In the genomic region with DNA sequence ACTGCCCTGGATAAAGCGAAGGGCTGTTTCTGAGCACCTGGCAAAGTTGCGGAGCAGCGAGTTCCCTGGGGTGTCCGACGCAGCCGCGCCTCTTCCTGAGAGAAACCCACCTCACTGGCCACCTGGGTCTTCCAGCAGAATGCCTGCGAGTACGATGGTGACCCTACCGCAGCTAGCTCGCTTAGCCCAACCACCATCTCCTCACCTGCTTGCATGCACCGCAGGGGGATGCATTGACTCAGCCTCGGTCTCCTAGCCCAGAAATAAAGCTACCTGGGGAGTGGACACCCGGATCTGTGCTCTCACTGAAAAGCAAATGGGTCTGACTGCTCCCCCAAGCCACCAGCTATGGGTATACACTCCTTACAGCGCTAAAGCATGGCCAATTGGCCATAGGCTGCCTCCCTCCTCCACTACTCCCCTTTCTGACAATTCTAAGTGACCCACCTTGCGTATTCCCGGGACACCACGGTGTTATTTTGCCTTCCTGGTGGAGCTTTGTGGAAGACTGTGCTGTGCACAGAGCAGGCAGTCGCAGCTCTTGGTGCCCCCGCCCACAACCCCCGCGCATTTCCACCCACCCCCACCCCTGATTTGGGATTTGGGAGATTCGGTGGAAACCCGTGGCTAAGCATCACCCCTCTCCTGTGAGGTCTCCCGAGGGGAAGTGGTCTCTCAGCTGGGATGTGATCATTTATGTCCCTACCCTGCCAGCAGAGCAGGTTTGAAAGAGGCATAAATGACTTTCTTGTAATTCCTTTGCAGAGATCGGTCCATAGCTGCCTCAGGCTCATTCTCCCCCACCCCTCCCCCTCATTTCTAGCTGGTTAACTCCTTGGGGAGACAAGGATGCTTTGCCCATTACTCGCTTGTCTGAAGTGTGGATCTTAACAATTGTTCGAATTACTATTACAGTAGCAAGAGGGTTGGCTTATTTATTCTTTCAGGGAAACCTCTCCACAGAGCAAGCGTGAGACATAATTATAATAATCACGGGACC, we compare ENCODE assay signal across 8 mouse cellular contexts. TPM values are rescaled to one million over a fixed set of nuclear protein-coding genes. Genes with fewer than 3 reads are reported as not detected.
DNase-seq lines count a peak whose midpoint lies in the region; ATAC-seq lines count a peak whose summit lies in the region.

A gene (minus strand): TSS at position 501 of the 1,000 bp plus-strand sequence.

- ATAC-seq in heart, embryonic 15.5 days (replicated peaks; ENCODE audit: insufficient number of reproducible peaks, insufficient read depth, low FRiP score, low read depth), result no peak
- ATAC-seq in forebrain, embryonic 16.5 days, result no peak
- no peak for ATAC-seq in limb, embryonic 12.5 days (ENCODE audit: insufficient number of reproducible peaks, insufficient read depth, low FRiP score, low TSS enrichment, low read depth)
- no peak for ATAC-seq in stomach, embryonic 14.5 days (ENCODE audit: insufficient number of reproducible peaks, insufficient read depth, low FRiP score, low read depth)

- DNase-seq in heart, postnatal 10 days, result no peak
- peak; percentile 7 for DNase-seq in ZHBTc4 (ENCODE audit: low read depth, low spot score)
- DNase-seq in B cell, adult 2 months, result no peak
- DNase-seq in testis, postnatal 10 days (ENCODE audit: low spot score), result no peak

- H3K27ac ChIP-seq in heart, embryonic 15.5 days, result no peak within 1 kb of the TSS
- H3K27ac ChIP-seq in forebrain, embryonic 16.5 days (ENCODE audit: low read length), result peak within 1 kb of the TSS; percentile 33; the same call in 1 of the 2 replicates
- no peak within 1 kb of the TSS for H3K27ac ChIP-seq in limb, embryonic 12.5 days
- H3K27ac ChIP-seq in stomach, embryonic 14.5 days (ENCODE audit: low read length), result no peak within 1 kb of the TSS

- H3K4me2 ChIP-seq in heart, embryonic 15.5 days, result peak within 1 kb of the TSS; percentile 95
- H3K4me2 ChIP-seq in forebrain, embryonic 16.5 days (ENCODE audit: low read length), result peak within 1 kb of the TSS; percentile 99
- H3K4me2 ChIP-seq in limb, embryonic 12.5 days, result peak within 1 kb of the TSS; percentile 96
- H3K4me2 ChIP-seq in stomach, embryonic 14.5 days (replicated peaks; ENCODE audit: low read depth, low read length), result peak within 1 kb of the TSS; percentile 98

- 9% methylated on average over 30 of the region's 30 CpGs for WGBS in heart, embryonic 15.5 days
- 4% methylated on average over 30 of the region's 30 CpGs for WGBS in forebrain, embryonic 16.5 days
- WGBS in limb, embryonic 12.5 days, result 5% methylated on average over 30 of the region's 30 CpGs
- 6% methylated on average over 30 of the region's 30 CpGs for WGBS in stomach, embryonic 14.5 days

- H3K4me3 ChIP-seq in heart, embryonic 15.5 days, result peak within 1 kb of the TSS; percentile 52
- H3K4me3 ChIP-seq in forebrain, embryonic 16.5 days (replicated peaks; ENCODE audit: low read length), result peak within 1 kb of the TSS; percentile 64
- peak within 1 kb of the TSS; percentile 53 for H3K4me3 ChIP-seq in limb, embryonic 12.5 days (replicated peaks)
- peak within 1 kb of the TSS; percentile 37 for H3K4me3 ChIP-seq in stomach, embryonic 14.5 days (ENCODE audit: low read depth, low read length)

- H3K9ac ChIP-seq in heart, embryonic 15.5 days, result peak within 1 kb of the TSS; percentile 44; the same call in 1 of the 2 replicates
- peak within 1 kb of the TSS; percentile 64 for H3K9ac ChIP-seq in forebrain, embryonic 16.5 days (replicated peaks; ENCODE audit: low read depth, low read length)
- peak within 1 kb of the TSS; percentile 59 for H3K9ac ChIP-seq in limb, embryonic 12.5 days (replicated peaks)
- H3K9ac ChIP-seq in stomach, embryonic 14.5 days (replicated peaks; ENCODE audit: low read depth, low read length), result no peak within 1 kb of the TSS

- intact Hi-C loops in heart, postnatal 10 days (cut with DNase I), result loop anchor here (5.0 kb wide), 1 partner anchor 519 kb away; no protein-coding TSS in a partner anchor

- H3K9me3 ChIP-seq in heart, embryonic 15.5 days (replicated peaks), result no peaks in the 10 kb centered on the region
- H3K9me3 ChIP-seq in forebrain, embryonic 16.5 days (ENCODE audit: control insufficient read depth, low read length), result no peaks in the 10 kb centered on the region
- H3K9me3 ChIP-seq in limb, embryonic 12.5 days, result no peaks in the 10 kb centered on the region
- no peaks in the 10 kb centered on the region for H3K9me3 ChIP-seq in stomach, embryonic 14.5 days (ENCODE audit: control insufficient read depth, low read depth, low read length)

- H3K4me1 ChIP-seq in heart, embryonic 15.5 days (replicated peaks), result peaks cover 22% of the 10 kb centered on the region
- H3K4me1 ChIP-seq in forebrain, embryonic 16.5 days (replicated peaks; ENCODE audit: control insufficient read depth, insufficient read depth, low read length), result peaks cover 30% of the 10 kb centered on the region
- peaks cover 33% of the 10 kb centered on the region for H3K4me1 ChIP-seq in limb, embryonic 12.5 days (replicated peaks)
- peaks cover 15% of the 10 kb centered on the region; the same call in 1 of the 2 replicates for H3K4me1 ChIP-seq in stomach, embryonic 14.5 days (ENCODE audit: control insufficient read depth, insufficient read depth, low read length)

- H3K36me3 ChIP-seq in heart, embryonic 15.5 days, result no peaks in the 10 kb centered on the region
- H3K36me3 ChIP-seq in forebrain, embryonic 16.5 days (ENCODE audit: control insufficient read depth, insufficient read depth), result no peaks in the 10 kb centered on the region
- H3K36me3 ChIP-seq in limb, embryonic 12.5 days, result no peaks in the 10 kb centered on the region
- no peaks in the 10 kb centered on the region for H3K36me3 ChIP-seq in stomach, embryonic 14.5 days (ENCODE audit: control insufficient read depth, insufficient read depth, low read length)

- H3K27me3 ChIP-seq in heart, embryonic 15.5 days, result peaks cover 44% of the 10 kb centered on the region
- 0 out of 2 replicates have a peak, but pooled peaks cover 4% of the 10 kb centered on the region for H3K27me3 ChIP-seq in forebrain, embryonic 16.5 days (replicated peaks; ENCODE audit: control insufficient read depth, insufficient read depth, low read length)
- H3K27me3 ChIP-seq in limb, embryonic 12.5 days, result peaks cover 46% of the 10 kb centered on the region
- H3K27me3 ChIP-seq in stomach, embryonic 14.5 days (ENCODE audit: control insufficient read depth, insufficient read depth, low read length), result peaks cover 19% of the 10 kb centered on the region

RNA-seq across cellular contexts. Expression of the gene that starts here (rescaled TPM):
- polyA plus RNA-seq in heart, embryonic 15.5 days (2015; fragmentation: Nextera tagmentation; extraction: Ambion mirVana), result 1.2 and 2.6 TPM in 2 replicates
- total RNA-seq in heart, postnatal 10 days (2021), result under 1 TPM; 0.57 to 0.60 TPM
- 31.4 and 39.4 TPM in 2 replicates for polyA plus RNA-seq in forebrain, embryonic 16.5 days (2015; fragmentation: Nextera tagmentation; extraction: Ambion mirVana)
- polyA plus RNA-seq in limb, embryonic 12.5 days (2016; fragmentation: Nextera tagmentation; extraction: Ambion mirVana), result 3.3 and 4.9 TPM in 2 replicates
- 1.5 and 2.8 TPM in 2 replicates for polyA plus RNA-seq in stomach, embryonic 14.5 days (2014; fragmentation: Nextera tagmentation; extraction: Ambion mirVana)
